Mouse (Mus musculus) C2C12 (cell line): ENCODE data around the gene Cerk. TPM values are rescaled to one million over a fixed set of nuclear protein-coding genes. Genes with fewer than 3 reads are reported as not detected.
"Not testable (repeated sequence)": the region's sequence is repeated elsewhere in the genome, so short reads cannot be mapped to it uniquely, and the experiment has no call there.

Experiments used
- H3K27me3 ChIP-seq: one replicate; pipeline ENCODE4 v1.6.1; 2011; ENCODE audit not compliant: control insufficient read depth, insufficient read depth, insufficient read length
- H3K36me3 ChIP-seq: one replicate; pipeline ENCODE4 v1.6.1; 2011; ENCODE audit not compliant: control insufficient read depth, insufficient read depth
- H3K4me3 ChIP-seq: one replicate; pipeline ENCODE4 v1.5.1; 2011; ENCODE audit warnings: mild to moderate bottlenecking, control low read depth; ENCODE audit not compliant: poor library complexity, insufficient read depth, severe bottlenecking
- H3K79me2 ChIP-seq: one replicate; pipeline ENCODE4 v1.6.1; 2011; ENCODE audit not compliant: control insufficient read depth, insufficient read depth
- H3K79me3 ChIP-seq: one replicate; pipeline ENCODE4 v1.6.1; 2011; ENCODE audit warnings: low read depth, control low read depth
- H3ac ChIP-seq: one replicate; pipeline ENCODE3; 2011; ENCODE audit warnings: low read depth; ENCODE audit not compliant: control insufficient read depth, insufficient read length
- CEBPB ChIP-seq: IDR thresholded peaks from one replicate; pipeline ENCODE4 v1.6.1; 2011; ENCODE audit warnings: low read depth, mild to moderate bottlenecking, control low read depth, moderate library complexity
- CTCF ChIP-seq: IDR thresholded peaks from one replicate; pipeline ENCODE4 v1.5.1; 2011; ENCODE audit not compliant: control insufficient read depth, insufficient read depth, insufficient read length
- FOSL1 ChIP-seq: IDR thresholded peaks from one replicate; pipeline ENCODE4 v1.8.0; 2011; ENCODE audit warnings: mild to moderate bottlenecking, low read length; ENCODE audit not compliant: poor library complexity, insufficient read depth, severe bottlenecking
- MAX ChIP-seq: IDR thresholded peaks from one replicate; pipeline ENCODE4 v1.6.1; 2011; ENCODE audit warnings: mild to moderate bottlenecking, control low read depth
- MYOD1 ChIP-seq: IDR thresholded peaks from one replicate; pipeline ENCODE4 v1.6.1; 2011; ENCODE audit warnings: low read depth; ENCODE audit not compliant: control insufficient read depth, insufficient read length
- MYOG ChIP-seq: IDR thresholded peaks from one replicate; pipeline ENCODE4 v1.6.1; 2011; ENCODE audit not compliant: control insufficient read depth, insufficient read length; ENCODE audit errors: extremely low read depth
- USF1 ChIP-seq: IDR thresholded peaks from one replicate; pipeline ENCODE4 v1.6.1; 2011; ENCODE audit warnings: low read depth, mild to moderate bottlenecking, control low read depth, moderate library complexity
- polyA plus RNA-seq: library from polyadenylated mRNA; unstranded; fragments of >200 nt; fragmentation: generic; extraction: Trizol; gene quantifications from one replicate; pipeline ENCODE4 v1.2.1, GENCODE M21; 2012; ENCODE audit warnings: missing spikeins

The Cerk gene
- polyA plus RNA-seq, 1 experiment, result 18.1 TPM

DNA sequence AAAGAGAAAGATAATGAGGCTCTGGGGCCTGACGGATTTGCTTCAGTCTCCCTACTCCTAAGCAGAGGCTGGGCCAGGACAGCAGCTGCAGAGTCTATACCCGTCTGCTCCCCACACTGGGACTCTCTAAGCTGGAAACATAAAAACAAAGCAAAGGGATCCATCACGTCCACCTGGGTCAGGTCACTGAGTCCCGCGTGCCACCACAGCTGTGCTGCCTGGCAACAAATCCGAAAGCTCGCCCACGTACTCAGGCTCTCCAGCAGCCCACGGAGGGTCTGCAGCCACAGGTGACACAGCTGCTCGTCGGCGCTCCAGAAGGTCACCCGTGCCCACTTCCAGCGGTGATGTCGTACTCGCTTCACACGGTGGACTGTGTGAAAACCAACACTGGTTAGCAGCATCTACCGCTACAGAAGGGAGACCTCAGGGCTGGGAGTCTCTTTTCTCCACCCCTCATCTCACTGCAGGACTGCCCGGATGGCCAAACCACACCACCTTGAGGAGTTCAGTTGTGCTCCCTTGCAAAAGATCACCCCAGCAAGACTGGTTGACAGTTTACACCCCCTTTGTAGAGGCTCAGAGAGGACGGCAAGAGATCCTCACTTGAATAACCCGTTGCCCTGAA lies 21.1 kb downstream of the Cerk start:
- Histone ChIP-seq H3K4me3 (no peak overlapping the region), H3K36me3 (peaks cover 17% of the 10 kb centered on the region)
- no peak for TF ChIP-seq MYOD1
- TF ChIP-seq CEBPB, result no peak
- TF ChIP-seq MYOG, result no peak
- no peak for TF ChIP-seq CTCF
- no peak for TF ChIP-seq MAX
- no peak for TF ChIP-seq USF1
- no peak for TF ChIP-seq FOSL1

DNA sequence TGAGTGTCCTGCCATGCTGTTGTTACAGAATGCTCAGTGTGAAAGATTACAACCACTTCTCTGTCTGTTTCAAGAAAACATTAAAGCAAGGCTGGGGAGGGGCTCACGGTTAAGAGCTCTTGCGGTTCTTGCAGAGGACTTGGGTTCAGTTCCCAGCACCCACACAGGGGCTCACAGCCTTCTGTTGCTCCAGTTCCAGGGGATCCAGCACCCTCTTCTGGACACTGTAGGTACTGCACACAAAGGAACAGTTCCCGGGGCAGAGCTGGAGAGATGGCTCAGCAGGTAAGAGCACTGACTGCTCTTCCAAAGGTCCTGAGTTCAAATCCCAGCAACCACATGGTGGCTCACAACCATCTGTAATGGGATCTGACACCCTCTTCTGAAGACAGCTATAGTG lies 24.1 kb downstream of the Cerk start:
- not testable (repeated sequence) for H3K79me2 ChIP-seq, H3ac ChIP-seq, H3K79me3 ChIP-seq, H3K27me3 ChIP-seq, H3K4me3 ChIP-seq
- H3K36me3 ChIP-seq, result peaks cover 17% of the 10 kb centered on the region

More for the DNA sequence above, 21.1 kb downstream of the Cerk start:
- H3K27me3 ChIP-seq, result no peaks in the 10 kb centered on the region
- peaks cover 10% of the 10 kb centered on the region for H3K79me2 ChIP-seq
- H3K79me3 ChIP-seq, result no peaks in the 10 kb centered on the region
- no peak overlapping the region for H3ac ChIP-seq

DNA sequence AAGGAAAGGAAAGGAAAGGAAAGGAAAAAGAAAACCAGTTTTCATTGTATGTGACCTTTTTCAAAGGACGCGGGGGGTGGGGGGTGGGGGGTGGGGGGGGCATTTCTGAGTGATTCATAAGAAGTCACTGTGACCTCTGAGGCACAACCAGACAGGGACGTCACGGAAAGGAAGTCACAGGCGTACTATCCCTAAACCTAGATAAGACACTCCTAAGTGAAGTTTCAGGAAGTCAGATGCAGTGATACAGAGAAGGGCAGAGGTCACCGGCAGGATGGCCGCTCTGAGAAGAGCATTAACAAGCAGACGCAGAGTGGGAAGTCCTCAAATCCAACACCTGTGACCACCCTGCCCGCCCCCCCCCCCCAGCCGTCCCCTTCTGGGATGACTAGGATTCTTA lies 25.0 kb downstream of the Cerk start:
- Histone ChIP-seq H3K27me3 (no peaks in the 10 kb centered on the region), H3K79me3 (no peaks in the 10 kb centered on the region), H3ac (no peak overlapping the region), H3K36me3 (peaks cover 20% of the 10 kb centered on the region), H3K79me2 (no peaks in the 10 kb centered on the region), H3K4me3 (no peak overlapping the region)
- TF ChIP-seq MAX (no peak), CEBPB (no peak), MYOG (no peak), USF1 (no peak), FOSL1 (no peak), MYOD1 (no peak), CTCF (no peak)

DNA sequence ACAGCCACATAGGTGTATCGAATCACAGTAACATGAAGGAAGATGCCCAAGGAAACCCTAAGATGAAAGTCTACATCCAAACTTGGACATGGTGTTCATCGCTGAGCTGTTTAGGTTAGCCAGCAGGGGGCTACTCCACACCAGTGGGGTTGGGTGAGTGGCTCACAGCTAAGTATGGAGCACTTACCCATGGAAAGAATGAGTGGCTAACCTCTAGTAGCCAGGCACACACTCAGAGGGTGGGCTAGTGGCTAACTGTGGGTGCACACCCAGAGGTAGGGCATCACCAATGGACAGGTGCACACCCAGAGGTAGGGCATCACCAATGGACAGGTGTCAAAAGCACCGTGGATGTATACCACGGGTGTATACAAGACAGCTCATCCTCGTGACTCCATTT lies 26.2 kb downstream of the Cerk start:
- no peak overlapping the region for H3K4me3 ChIP-seq
- no peaks in the 10 kb centered on the region for H3K79me3 ChIP-seq
- no peaks in the 10 kb centered on the region for H3K79me2 ChIP-seq
- peaks cover 24% of the 10 kb centered on the region for H3K36me3 ChIP-seq
- H3K27me3 ChIP-seq, result no peaks in the 10 kb centered on the region
- TF ChIP-seq USF1 (no peak), MYOD1 (no peak), FOSL1 (no peak), CTCF (no peak), CEBPB (no peak), MYOG (no peak), MAX (no peak)
- no peak overlapping the region for H3ac ChIP-seq

DNA sequence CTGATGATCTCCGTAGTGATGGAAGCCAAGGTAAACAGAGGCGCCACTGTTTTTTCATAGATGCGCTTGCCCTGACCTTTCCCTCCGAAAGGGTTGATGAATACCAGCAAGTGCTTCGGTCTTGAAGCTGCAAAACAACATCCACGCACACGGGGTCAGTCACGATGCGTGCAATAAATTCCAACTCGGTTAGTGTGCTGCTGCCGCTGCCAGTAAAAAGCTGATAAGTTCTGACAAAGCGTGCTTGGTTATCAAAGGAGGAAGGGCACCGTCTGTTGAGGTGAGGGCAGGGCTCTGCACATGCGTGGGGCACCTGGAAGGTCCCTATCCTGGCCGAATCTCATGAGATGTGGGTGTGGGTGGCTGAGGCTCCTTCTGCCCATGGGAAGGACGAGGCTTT lies 26.8 kb downstream of the Cerk start:
- H3K36me3 ChIP-seq, result peaks cover 19% of the 10 kb centered on the region
- no peaks in the 10 kb centered on the region for H3K79me2 ChIP-seq
- H3K27me3 ChIP-seq, result no peaks in the 10 kb centered on the region
- H3ac ChIP-seq, result no peak overlapping the region
- H3K79me3 ChIP-seq, result no peaks in the 10 kb centered on the region
- TF ChIP-seq CTCF, result no peak
- no peak for TF ChIP-seq CEBPB
- TF ChIP-seq MYOD1, result no peak
- no peak overlapping the region for H3K4me3 ChIP-seq

DNA sequence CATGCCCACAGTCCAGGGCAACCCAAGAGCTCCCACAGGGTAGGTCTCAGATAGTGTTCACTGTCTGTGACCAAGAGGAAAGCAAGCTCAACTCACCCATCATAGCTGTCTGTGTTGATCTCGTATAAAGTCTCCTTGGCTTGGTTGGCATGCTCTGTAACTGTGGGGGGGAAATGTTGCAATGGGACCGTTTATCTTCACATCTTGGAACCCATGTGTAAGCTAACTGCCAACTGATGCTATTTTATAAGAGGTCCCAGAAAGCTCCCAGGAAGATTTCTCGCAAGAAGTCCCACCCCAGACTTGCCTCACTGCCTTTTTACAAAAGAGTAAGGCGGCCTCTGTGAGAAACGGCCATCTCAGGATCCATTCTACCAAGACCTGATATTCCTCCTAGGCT lies 29.4 kb downstream of the Cerk start:
- no peak overlapping the region for H3K4me3 ChIP-seq
- H3K27me3 ChIP-seq, result no peaks in the 10 kb centered on the region
- no peaks in the 10 kb centered on the region for H3K79me2 ChIP-seq
- H3ac ChIP-seq, result no peak overlapping the region
- H3K79me3 ChIP-seq, result no peaks in the 10 kb centered on the region
- peaks cover 16% of the 10 kb centered on the region for H3K36me3 ChIP-seq
- no peak for TF ChIP-seq FOSL1

DNA sequence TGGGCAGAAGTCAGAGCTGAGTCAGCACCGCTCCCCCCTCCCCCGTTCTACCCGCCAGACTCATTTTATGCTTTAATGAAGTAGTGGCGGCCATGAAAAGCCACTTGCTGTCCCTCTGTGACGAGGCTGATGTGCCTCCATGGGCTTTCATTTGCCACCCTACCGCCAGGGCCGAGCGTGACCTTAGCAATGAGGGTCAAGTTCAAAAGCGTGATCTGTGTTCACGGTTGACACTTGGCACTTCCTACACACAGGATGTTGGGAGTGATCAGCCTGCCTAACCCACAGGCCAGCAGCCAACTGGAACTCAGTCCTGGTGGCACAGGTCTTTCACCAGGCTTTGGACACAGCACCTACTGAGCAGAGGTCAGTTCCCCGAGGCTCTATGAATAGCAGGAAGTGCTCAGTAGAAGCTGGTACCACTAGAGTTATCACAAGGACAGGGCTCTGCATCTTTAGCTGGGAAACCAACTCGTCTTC lies 32.4 kb downstream of the Cerk start:
- Histone ChIP-seq H3K79me3 (no peaks in the 10 kb centered on the region), H3ac (no peak overlapping the region), H3K36me3 (peaks cover 14% of the 10 kb centered on the region), H3K4me3 (no peak overlapping the region), H3K79me2 (no peaks in the 10 kb centered on the region), H3K27me3 (no peaks in the 10 kb centered on the region)
- TF ChIP-seq MYOD1, result no peak
- TF ChIP-seq MYOG, result no peak
- no peak for TF ChIP-seq USF1
- no peak for TF ChIP-seq FOSL1
- no peak for TF ChIP-seq MAX
- no peak for TF ChIP-seq CTCF
- TF ChIP-seq CEBPB, result no peak
